ENCODE assay signal across 23 mouse cellular contexts in genomic region chr10:79693580-79694378, GRCm38 (mm10). TPM values are rescaled to one million over a fixed set of nuclear protein-coding genes. Genes with fewer than 3 reads are reported as not detected.
DNase-seq lines count a peak whose midpoint lies in the region; ATAC-seq and TF ChIP-seq lines count a peak whose summit lies in the region.
"Had no signal": no experiment of that assay in that cellular context is flagged by ENCODE, and none has a peak within 500 bp of the region (broad histone marks: within the 10 kb centered on the region; RNA-seq: fewer than 3 reads in every experiment).

No protein-coding gene starts in this region.

- intact Hi-C loops in heart, postnatal 25 days (cut with DNase I) = no loop called here
- intact Hi-C loops in left cerebral cortex, adult 2 months (cut with DNase I) = no loop called here

- ATAC-seq in cerebellum, adult (ENCODE audit: insufficient number of reproducible peaks, low FRiP score, low TSS enrichment) = no peak
- ATAC-seq: activated CD4-positive, CD25-positive, alpha-beta regulatory T cell, adult 4 months; forebrain, embryonic 14.5 days; hindbrain, embryonic 16.5 days; liver, postnatal 0 days had no signal

- DNase-seq in cerebellum, adult 11-12 months = peak; percentile 62
- peak; percentile 94 for DNase-seq in heart, adult 11 months
- DNase-seq in heart, postnatal 25 days (ENCODE audit: low spot score) = no peak
- DNase-seq in ovary, postnatal 36 days (ENCODE audit: low spot score) = peak; percentile 3
- DNase-seq in ovary, postnatal 14 days (ENCODE audit: low spot score) = no peak
- peak; percentile 35 for DNase-seq in retina, postnatal 1 day
- no peak for DNase-seq in left cerebral cortex, adult 2 months (ENCODE audit: extremely low spot score in 1 of 2, low spot score in 2 of 2)
- DNase-seq: kidney, adult 11 months; liver, postnatal 0 days; lung, postnatal 10 days; right cerebral cortex, postnatal 25 days had no signal

- TF ChIP-seq CTCF in left cerebral cortex, adult 2 months (IDR thresholded peaks at IDR 0.05) = no peak

- no peak overlapping the region for H3K4me3 ChIP-seq in left cerebral cortex, adult 2 months
- H3K4me3 ChIP-seq: erythroblast, embryonic 14.5 days; midbrain, embryonic 12.5 days; stomach, embryonic 15.5 days had no signal

- H3K27ac ChIP-seq in left cerebral cortex, adult 2 months = no peak overlapping the region
- H3K27ac ChIP-seq: kidney, postnatal 0 days; midbrain, embryonic 12.5 days; stomach, embryonic 15.5 days had no signal

RNA-seq across cellular contexts. Expression of gene Gzmm, which starts 5.0 kb away (rescaled TPM):
- total RNA-seq in heart, postnatal 25 days (2021) = 1 to 10 TPM; 6.0 to 7.2 TPM
- 1 to 10 TPM; 2.1 to 4.0 TPM for total RNA-seq in left cerebral cortex, adult 2 months (2021)
- total RNA-seq: granulocyte monocyte progenitor cell, adult 5-6 weeks; hematopoietic stem cell, adult 5-6 weeks had no signal

RNA-seq across cellular contexts. Expression of gene Bsg, which starts 10.5 kb away (rescaled TPM):
- 1,000 to 10,000 TPM; 1,236 to 1,242 TPM for total RNA-seq in heart, postnatal 25 days (2021)
- 100 to 1,000 TPM; 539 to 573 TPM for total RNA-seq in left cerebral cortex, adult 2 months (2021)

RNA-seq across cellular contexts. Expression of gene Cdc34, which starts 11.8 kb away (rescaled TPM):
- 100 to 1,000 TPM; 183 to 190 TPM for total RNA-seq in heart, postnatal 25 days (2021)
- 10 to 100 TPM; 80.7 to 84.8 TPM for total RNA-seq in left cerebral cortex, adult 2 months (2021)

RNA-seq across cellular contexts. Expression of gene Hcn2, which starts 22.7 kb away (rescaled TPM):
- total RNA-seq in heart, postnatal 25 days (2021) = 10 to 100 TPM; 26.0 to 28.5 TPM
- 100 to 1,000 TPM; 129 to 142 TPM for total RNA-seq in left cerebral cortex, adult 2 months (2021)
- total RNA-seq: hematopoietic stem cell, adult 5-6 weeks; megakaryocyte progenitor cell, adult 5-6 weeks; monocyte, adult 5-6 weeks had no signal

RNA-seq across cellular contexts. Expression of gene Tpgs1, which starts 24.6 kb away (rescaled TPM):
- 10 to 100 TPM; 18.3 to 19.4 TPM for total RNA-seq in heart, postnatal 25 days (2021)
- 10 to 100 TPM; 79.3 to 80.6 TPM for total RNA-seq in left cerebral cortex, adult 2 months (2021)

Comparison
In these comparisons a context has a peak if more than half of its experiments do, and no peak if none do; other contexts are left out.
1. DNase-seq: peak in cerebellum, adult 11-12 months (single experiment), heart, adult 11 months (single experiment), ovary, postnatal 36 days (single experiment) and retina, postnatal 1 day (single experiment); none in heart, postnatal 25 days (single experiment), ovary, postnatal 14 days (single experiment) and left cerebral cortex, adult 2 months (0 of 2).